Mouse (Mus musculus) yolk sac, embryonic 10.5 days (tissue): ENCODE data around the gene 1700057G04Rik.
A peak's percentile ranks its signal among the peaks of the same experiment; 100 is the strongest.
"Not testable (repeated sequence)": the region's sequence is repeated elsewhere in the genome, so short reads cannot be mapped to it uniquely, and the experiment has no call there.

Experiments
- DNase-seq: peaks from one replicate; pipeline ENCODE4 v3.0.0-alpha.2; 2017; ENCODE audit warnings: low spot score

1700057G04Rik gene

GRCm38 (mm10) chr9:92305075-92305474 lies 4.1 kb upstream of the 1700057G04Rik start:
- DNase-seq, result no peak

GRCm38 (mm10) chr9:92305620-92306220 lies 3.5 kb upstream of the 1700057G04Rik start:
- no peak for DNase-seq

DNA sequence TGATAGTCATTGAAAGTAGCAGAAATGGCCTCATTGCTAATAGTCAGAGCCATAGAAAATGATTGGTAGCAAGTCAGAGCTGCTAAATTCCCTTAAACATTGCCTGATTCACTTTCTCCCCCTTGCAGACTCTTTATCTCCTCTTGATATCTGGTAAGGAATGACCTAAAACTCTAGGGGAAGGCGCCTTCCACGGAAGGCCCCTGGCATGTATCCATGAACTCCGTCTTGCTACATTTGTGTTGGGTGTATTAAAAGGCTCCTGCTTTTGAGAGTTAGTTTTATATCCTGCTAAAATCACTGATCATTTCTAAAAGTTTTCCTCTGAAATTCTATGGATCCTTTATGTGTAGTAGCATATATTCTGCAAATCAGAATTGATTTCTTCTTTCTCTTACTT lies 7.6 kb downstream of the 1700057G04Rik start:
- no peak for DNase-seq

DNA sequence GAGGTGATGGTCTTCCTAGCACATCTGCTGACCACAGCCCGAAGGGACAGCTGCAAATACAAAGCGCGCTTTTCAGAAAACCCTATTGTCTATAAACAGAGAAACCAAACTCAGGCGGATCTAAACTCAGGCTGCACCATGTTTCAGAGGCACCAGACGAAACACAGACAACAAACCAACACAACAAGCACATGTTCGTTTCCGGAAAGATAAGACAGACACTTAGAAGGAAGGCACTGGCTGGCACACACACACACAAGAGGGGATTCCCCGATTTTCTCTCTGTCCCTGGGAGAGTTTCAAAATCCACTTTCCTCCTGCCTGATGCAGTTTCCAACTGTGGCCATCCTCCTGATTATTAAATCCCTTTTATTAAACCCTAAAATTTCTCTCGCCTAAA lies 16.8 kb downstream of the 1700057G04Rik start:
- DNase-seq, result not testable (repeated sequence)

GRCm38 (mm10) chr9:92326813-92327212 lies 17.6 kb downstream of the 1700057G04Rik start:
- DNase-seq, result no peak

GRCm38 (mm10) chr9:92331383-92331782 lies 22.2 kb downstream of the 1700057G04Rik start:
- DNase-seq, result no peak

GRCm38 (mm10) chr9:92334845-92335244 lies 25.7 kb downstream of the 1700057G04Rik start:
- DNase-seq, result no peak

DNA sequence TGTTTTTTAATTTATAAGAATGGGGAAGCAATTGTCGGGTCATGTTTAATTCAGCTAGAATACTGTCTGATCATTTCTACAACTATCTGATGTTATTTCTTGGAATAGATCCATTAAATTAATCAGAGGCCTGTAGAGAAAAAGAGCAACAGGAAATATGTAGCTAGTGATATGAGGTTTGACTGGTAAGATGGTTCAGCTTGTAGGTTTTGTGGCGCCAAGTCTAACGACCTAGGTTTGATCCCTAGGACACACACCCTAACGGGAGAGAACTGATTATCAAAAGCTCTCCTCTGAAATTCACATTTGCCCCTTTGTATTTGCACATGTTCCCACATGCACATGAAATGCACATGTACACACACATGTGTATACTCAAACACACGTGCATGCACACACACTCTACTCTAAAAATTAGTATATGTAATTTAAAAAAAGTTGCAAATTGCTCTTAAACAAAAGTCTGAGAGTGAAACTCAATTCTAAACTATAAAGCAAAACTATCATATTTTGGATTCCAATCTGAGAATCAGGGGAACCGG lies 26.2 kb downstream of the 1700057G04Rik start:
- DNase-seq, result no peak

DNA sequence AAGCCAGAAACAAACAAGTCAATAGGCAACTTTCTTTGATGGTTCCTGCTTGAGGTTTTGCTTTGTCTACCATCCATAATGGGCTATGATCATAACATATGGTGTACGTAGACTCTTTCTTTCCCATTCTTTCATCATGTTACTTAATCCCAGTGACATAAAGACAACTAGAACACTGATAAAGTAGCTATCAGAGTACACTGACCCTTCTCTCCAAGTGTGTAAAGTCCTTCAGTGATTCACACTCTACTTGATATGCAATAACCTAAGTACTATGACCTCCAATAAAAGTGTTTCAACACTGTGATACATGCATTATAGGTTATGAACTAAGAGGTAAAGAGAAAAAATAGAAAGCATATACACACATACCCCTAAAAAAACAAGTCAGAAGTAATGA lies 27.9 kb downstream of the 1700057G04Rik start:
- DNase-seq, result no peak

DNA sequence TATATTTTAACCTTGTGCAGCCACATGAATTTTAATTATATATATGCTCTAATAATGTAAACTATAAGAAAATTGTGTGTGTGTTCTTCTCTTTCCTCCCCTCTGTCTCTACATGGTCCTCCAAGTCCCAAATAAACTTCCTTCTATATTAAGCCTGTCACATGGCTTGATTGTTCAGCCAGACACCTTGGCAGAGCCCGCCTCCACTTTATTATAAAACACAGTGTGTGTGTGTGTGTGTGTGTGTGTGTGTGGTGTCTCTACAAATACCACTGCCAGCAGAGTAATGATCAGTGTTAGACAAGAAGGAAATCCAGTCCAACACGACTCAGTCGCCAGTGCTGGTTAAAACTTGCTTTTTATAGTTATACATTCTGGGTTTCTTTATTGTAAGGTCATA lies 28.5 kb downstream of the 1700057G04Rik start:
- no peak for DNase-seq

DNA sequence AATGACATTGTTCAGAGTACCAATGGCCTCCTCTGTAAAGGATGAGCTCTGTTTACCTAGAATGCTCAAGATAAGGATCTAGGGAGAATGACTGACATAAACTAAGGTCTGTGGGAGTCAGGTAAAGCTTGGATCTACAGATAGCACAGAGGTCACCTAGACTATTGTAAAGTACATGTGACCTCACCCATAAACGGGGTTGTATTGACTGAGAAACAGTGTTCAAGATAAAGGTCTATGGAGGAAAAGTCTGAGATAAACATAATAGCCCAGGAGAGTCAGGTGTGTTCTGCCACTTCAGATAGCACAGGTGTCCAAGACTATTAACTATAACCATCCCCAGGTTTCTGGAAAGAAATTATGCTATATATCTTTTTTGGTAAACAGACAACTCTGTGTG lies 29.8 kb downstream of the 1700057G04Rik start:
- DNase-seq, result no peak

DNA sequence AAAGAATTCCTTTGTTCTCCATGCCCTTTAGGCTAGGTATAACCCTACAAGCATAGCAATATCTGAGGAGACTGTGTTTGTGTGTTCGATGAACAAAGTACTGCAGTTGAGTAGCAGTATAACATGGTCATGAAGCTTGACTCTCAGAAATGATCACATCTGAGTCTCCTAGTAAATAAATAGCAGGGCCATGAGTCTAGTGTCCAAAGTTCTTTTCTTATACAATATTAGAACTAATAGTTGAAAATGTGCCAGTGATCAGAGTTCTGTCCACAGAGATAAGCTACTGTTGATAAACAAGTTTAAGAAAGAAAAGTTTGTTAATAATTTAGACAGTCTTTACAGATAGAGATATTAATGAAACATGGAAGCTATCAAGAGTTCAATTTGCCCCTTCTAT lies 42.7 kb downstream of the 1700057G04Rik start:
- DNase-seq, result no peak

GRCm38 (mm10) chr9:92353306-92353705 lies 44.1 kb downstream of the 1700057G04Rik start:
- no peak for DNase-seq

- DNase-seq, result no peak
Measured at GRCm38 (mm10) chr9:92360691-92361310, 51.6 kb downstream of the 1700057G04Rik start.

DNA sequence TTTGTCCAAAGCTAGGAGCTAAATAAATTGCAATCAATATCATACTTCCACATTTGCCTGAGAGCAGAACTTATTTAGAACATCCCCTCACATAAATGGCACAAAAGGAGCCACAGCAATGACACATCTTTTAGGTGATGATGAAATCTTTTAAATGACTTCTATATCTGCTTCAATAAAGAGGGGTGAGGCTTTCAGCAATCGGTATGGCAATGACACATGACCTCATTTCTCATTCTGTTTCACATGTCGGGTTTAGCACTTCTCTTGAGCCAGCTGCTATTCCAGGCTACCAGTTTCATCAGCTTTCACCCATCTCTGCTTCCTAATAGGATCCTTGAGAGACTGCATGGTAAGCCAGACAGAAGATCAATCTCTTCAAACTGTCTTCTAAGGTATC lies 54.3 kb downstream of the 1700057G04Rik start:
- no peak for DNase-seq

GRCm38 (mm10) chr9:92368920-92369319 lies 59.7 kb downstream of the 1700057G04Rik start:
- DNase-seq, result no peak

- DNase-seq, result no peak
Measured at GRCm38 (mm10) chr9:92373896-92374295, 64.7 kb downstream of the 1700057G04Rik start.

DNA sequence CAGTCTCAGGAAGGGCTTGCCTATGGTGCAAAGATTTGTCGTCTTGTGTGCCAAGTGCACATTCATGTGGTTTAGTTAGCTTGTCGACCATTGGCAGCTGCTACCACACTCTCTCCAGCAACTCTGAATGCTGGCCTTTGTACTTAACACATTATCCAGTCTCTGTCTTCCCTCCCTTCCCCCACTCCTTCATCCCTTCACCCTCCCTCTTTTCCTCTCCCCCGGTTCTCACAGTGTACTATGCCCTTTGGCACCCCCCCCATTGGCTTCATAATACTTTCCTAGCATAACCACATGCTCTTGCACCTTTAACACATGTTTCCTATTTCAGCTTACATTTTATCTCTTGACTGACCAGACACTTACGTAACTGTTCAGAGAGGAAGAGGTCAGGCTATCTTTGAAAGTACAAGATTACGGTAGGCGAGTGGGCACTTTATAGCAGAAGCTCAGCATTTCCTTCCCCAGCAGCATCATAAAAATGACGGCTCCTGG lies 65.6 kb downstream of the 1700057G04Rik start:
- DNase-seq, result peak; percentile 45

- no peak for DNase-seq
Measured at GRCm38 (mm10) chr9:92375378-92375777, 66.2 kb downstream of the 1700057G04Rik start.

- DNase-seq, result no peak
Measured at GRCm38 (mm10) chr9:92377967-92378366, 68.8 kb downstream of the 1700057G04Rik start.

- no peak for DNase-seq
Measured at GRCm38 (mm10) chr9:92379240-92379639, 70.1 kb downstream of the 1700057G04Rik start.

- DNase-seq, result no peak
Measured at GRCm38 (mm10) chr9:92383415-92383814, 74.2 kb downstream of the 1700057G04Rik start.

- DNase-seq, result no peak
Measured at GRCm38 (mm10) chr9:92384401-92384800, 75.2 kb downstream of the 1700057G04Rik start.

DNA sequence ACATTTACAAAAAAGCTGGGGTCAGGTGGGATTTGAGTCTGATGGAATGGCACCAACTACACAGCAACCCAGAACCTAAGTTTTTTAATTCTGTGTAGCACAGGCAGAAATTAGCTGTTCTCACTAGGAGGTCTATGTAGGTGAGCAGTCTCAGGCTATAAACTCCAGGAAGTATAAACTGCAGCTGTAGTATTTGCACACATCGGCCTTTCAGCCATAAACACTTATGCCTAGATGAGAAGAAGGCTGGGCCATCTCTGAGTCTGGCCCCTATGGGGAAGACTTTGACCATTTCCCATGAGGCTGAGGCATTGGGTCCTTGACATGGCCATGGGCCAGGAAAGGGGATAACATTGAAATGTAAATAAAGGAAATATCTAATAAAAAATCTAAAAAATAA lies 76.7 kb downstream of the 1700057G04Rik start:
- no peak for DNase-seq
